Mouse (Mus musculus): ENCODE data around the gene Cldn14.
"Not testable (repeated sequence)": the region's sequence is repeated elsewhere in the genome, so short reads cannot be mapped to it uniquely, and the experiment has no call there.

The Cldn14 gene

DNA sequence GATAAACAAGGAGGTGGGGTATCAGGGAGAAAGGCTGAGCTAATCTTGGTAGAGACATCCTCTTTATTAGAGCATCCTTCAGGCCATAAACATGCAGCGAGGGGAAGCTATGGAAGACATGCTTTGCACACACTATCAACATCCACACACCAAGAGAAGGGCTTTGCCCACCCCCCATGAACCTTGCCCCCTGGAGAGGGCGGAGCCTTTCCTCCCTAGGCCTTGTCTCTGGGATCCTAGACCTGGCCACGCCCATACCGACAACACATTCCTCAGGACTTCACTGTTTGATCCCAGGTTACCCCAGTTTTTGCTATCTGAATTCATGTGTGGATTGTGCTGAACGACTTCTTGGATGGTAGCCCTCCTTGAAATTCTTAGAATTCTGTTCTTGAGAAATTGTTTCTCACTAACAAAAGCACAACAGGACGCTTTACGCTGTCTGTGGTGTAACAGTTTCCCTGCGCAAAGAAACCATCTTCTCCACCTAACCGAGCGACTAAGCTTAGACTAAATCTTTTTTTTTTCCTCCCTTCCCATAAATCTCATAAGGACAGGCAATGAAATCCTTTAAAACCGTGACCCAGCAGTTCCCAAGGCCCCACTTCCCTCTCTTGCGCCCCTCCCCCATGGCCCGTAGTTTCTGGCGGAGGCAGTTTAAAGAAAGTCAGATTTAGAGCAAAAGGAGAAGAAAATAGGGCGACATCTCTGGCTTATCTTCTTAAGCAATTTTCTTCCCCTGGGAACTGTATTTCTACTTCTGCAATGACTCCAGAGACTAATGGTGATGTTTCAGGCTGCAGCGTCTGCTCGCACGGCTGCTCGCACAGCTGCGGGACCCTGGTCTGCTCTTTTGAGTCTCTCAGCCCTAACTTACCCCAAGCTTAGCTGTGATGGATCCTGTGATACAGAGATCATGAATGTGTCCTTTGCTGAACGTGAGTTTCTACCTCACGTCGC is 1.7 kb downstream of the Cldn14 start:
- peak; percentile 60 for DNase-seq

DNA sequence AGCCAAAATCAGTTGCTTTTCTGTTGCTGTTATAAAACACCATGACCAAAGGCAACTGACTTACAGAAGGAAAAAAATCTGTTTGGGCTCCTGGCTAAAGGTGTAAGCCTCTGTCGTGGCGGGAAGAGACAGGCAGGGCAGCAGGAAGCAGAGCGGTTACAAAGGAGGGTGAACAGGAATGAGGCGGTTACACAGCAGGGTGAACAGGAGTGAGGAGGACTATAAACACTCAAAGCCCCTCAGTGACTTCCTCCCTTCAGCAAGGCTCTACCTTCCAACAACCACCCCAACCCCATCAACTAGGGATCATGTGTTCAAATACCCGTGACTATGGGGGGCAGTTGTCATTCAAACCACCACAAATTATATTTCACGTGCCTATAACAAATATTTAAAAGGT is 5.2 kb downstream of the Cldn14 start:
- DNase-seq = no peak

DNA sequence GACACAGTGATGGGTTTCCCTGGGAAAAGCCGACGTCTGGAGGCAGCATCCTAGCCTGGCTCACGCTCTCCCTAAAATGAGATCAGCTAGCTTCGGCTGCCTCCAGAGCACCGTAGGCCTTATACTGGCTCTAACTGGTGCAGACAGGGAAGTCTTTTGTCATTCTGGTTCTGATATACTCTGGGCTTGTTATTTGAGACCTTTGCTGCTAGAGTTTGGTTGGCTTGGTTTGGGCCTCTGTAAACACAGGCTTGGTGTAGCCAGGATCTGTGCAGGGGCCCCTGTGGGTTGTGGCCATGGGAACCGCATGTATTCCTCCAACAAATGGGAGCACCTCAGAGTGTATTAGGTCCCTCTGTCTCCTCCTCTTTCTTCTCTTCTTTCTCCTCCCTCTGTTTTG is 7.3 kb downstream of the Cldn14 start:
- no peak for DNase-seq

DNA sequence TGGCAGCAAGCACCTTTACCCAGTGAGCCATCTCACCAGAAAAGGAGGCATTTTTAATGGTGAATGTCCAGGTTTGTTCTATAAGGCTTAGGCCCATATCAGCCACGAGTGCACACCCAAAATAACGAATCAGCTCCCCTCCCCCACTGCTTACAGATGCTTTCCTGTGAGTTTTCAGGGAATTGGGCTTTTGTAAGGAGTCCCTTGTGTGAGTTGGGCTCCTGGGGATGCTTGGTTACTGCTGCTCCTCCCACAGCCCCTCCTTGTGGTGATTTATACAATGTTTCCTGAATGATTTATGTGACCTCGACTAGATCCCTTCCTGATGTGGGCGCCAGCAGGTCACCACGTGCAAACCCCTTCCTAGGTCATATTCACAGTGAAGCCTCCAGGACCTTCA is 9.7 kb downstream of the Cldn14 start:
- DNase-seq = no peak

DNA sequence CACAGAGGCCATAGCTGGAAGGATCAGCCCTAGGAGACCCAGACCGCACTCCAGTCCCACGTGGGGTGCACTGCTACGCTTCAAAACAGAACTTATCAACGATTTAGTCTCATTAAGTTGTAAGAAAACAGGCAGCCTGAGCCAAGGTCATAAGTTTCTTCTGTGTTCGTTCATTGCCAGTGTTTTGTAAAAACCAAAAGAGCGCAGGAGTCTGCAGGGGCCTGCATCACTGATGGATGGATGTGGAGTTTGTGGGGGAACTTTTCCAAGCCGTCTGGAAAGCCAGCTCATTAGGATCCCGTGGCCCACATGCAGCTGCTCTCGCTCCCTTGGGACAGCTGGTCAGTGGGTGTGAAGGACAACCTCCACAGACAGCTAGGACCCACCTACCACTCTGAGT is 25.1 kb downstream of the Cldn14 start:
- no peak for DNase-seq

DNA sequence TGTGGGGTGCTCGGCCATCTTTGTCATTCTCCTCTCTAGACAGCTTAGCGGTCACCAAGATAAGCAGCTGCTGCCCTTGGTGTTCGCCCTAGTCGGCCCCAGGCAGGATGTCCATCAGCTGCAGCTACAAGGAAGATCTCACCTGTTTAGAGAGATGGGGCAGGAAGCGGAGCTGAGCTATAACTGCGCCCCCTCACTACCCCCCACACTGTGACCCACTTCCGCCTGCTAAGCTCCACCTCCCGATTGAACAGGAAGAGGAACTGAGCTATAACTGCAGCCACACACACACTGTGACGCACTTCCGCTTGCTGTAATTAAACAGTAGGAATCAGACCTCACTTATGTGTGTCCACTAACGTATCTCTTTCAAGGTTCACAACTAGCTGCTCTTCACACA is 26.3 kb downstream of the Cldn14 start:
- no peak for DNase-seq

DNA sequence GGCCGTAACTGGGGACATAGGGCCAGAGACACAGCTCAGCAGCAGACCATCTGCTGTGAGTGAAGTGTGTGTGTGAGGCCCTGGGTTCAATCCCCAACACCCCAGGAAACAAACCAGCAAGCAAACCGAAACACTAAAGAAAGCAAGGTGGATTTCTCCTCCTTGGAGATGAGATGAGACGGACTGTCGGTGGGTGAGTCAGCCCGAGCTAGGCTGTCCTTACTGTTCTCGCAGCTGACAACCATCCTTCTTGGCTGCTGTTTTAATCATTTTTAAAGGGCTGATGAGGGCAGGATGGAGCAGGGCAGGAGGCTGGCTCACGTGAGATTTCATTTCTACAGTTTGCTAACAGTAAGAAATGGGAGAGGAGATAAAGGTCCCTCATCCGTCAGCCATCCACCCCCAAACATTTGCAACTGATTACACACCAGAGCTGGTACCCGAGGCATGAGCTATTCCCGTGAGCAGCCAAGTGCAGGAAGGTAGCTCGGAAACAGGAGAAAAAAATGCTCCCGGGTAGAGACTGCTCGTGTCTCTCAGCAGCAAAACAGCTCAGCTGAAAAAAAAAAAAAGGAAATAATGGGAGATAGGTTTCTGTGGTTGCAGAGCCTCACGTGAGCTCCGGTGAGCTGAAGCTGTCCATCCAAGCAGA is 27.3 kb downstream of the Cldn14 start:
- DNase-seq = no peak

DNA sequence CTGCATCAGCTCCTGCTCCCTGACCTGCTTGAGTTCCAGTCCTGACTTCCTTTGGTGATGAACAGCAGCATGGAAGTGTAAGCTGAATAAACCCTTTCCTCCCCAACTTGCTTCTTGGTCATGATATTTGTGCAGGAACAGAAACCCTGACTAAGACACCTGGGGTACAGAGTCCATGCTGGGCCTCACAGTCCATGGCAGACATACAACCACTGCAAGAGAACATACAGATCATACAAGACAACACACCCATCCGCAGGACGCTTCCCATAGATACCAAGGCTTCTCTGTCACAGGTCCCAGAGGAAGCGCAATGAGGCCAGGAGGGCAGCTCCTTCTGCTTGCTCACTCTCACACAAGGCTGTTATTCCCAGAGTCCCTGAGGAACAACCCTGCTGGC is 28.3 kb downstream of the Cldn14 start:
- not testable (repeated sequence) for DNase-seq

DNA sequence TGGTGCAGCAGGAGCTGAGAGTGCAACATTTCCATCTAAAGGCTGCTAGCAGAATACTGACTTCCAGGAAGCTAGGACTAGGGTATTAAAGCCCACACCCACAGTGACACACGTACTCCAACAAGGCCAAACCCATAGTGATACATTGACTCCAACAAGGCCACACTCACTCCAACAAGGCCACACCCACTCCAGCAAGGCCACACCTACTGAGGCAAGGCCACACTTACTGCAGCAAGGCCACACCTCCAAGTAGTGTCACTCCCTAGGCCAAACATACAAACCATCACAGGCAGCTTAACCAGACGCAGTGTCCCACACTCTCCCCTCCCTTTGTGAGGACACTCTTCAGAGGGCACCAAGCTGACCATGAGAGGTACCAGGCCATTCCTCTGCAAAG is 29.3 kb downstream of the Cldn14 start:
- DNase-seq = no peak

DNA sequence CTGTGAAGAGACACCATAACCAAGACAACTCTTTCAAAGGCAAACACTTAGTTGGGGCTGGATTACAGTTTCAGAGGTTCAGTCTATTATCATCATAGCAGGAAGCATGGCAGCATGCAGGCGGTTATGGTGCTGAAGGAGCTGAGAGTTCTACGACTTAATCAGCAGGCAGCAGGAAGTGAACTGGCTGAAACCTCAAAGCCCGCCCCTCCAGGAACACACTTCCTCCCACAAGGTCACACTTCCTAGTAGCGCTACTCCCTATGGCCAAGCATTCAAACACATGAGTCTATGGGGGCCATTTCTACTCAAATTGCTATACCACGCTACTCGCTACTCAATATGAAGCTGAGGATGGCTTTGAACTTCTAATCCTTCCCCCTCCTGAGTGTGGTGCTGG is 31.1 kb downstream of the Cldn14 start:
- no peak for DNase-seq

DNA sequence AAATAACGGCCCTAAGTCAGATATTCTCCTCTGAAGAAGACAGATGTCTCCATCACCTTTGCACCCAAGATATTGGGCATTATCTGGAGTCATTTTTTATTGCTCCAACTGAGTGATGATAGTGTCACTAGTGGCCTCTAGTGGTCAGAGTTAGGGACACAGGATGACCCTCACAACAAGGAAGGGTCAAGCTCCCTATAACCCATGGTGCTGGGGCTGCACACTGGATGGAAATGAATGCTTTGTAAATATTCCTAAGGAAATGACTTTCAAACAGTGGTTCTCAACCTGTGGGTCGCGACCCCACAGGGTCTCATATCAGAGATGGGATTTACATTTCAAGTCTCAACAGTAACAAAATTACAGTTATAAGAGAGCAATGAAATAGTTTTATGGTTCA is 31.7 kb downstream of the Cldn14 start:
- DNase-seq = no peak

DNA sequence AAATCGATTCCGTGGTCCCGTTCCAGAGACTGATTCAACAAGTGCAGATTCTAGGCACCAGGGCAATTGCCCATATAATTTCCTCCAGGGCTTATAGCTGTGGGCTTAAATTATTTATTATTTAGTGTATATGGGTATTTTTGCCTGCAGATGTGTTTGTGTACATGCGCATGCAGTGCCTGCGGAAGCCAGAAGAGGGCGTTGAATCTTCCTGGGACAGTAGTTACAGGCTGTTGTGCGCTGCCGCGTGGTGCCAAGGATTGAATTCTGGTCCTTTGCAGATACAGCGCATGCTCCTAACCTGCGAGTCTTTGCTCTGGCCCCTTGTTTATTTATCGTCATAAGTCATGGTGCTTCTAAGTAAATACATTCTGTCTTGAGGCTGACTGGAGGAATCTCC is 33.2 kb downstream of the Cldn14 start:
- DNase-seq = no peak

DNA sequence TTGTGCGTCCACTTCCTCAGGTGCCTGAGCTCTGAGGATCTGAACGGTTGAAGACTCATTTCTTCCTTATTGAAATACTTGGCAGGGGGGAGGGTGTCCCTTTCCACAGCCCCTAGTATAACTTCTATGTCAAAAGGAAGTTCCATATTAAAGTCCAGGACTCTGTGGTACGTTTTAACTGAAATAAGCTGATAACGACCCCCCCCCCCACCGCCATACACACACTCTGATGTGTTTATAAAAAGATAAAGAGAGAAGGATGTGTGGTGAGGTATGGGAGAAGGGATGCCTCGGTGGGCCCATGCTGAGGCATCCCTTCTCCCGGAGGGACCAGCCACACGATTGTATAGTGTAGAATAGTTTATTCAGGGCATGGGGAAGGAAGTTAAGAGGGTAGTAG is 34.4 kb downstream of the Cldn14 start:
- no peak for DNase-seq

DNA sequence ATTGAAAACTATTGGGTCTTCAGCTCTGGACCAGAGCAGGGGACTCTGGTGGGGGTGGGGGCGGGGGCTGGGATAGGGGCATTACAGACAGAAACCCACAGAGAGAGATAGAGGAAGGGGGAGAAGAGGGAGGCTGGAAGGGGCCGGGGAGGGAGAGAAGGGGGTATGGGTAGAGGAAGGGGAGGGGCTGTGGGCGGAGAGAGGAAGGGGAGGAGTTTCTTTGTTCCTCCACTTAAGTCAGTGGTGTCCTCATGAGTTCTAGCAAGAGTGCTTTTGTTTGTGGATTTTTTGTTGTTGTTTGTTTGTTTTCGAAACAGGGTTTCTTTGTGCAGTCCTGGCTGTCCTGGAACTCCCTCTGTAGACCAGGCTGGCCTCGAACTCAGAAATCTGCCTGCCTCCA is 35.1 kb downstream of the Cldn14 start:
- DNase-seq = no peak

DNA sequence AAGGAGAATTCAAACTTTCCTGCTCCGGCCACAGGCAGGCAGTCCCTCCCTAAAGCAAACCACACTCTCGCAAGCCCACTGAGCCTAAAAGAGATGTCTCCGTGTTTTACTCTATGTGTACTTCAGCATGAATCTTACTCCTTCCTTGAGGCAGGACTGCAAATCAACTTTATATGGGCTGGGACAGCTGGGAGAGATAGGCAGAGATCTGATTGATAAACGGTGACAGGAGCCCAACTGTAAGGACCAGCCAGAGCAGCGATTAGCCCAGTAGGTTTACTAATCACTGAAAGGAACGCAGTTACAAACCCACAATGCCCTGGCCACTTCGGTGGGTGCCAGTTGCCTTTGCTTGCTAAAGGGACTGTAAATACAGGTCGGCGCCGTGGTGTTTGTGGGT is 35.5 kb downstream of the Cldn14 start:
- no peak for DNase-seq

DNA sequence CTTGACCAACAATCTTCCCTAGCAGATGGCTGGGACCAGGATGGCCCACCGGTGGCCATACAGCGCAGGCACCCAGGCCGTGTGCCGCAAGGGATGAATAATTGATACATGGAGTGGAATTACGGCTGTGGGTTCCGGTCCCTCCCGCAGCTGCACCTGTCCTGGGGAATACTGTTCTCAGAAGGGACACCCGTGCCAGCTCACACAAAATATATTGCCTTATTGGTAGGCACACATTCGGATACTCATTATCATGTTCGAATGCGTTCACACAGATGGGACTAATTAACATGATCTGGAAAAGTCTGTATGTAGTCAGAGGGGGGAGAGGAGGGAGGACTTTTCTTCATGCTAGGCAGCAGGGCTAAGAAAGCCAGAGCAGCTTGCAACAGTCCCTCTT is 37.6 kb downstream of the Cldn14 start:
- no peak for DNase-seq

DNA sequence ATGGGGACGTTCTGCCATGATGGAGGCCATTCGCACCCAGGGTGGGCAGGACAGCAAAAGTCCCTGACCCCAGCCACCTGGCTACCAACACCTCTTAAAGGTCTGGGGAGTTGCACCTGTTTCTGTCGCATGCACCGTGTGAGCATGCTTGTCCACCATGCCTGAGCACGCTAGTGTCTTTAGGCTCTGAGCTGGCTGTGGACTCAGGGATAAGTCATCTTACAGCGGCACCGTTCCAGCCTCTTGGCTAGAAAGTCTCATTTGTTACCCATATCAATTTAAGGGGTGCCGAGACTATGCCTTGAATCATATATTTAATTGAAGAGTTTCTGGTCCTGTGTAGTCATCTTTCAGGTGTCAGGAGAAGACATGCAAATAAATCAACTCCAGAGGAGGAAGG is 40.7 kb downstream of the Cldn14 start:
- DNase-seq = no peak

DNA sequence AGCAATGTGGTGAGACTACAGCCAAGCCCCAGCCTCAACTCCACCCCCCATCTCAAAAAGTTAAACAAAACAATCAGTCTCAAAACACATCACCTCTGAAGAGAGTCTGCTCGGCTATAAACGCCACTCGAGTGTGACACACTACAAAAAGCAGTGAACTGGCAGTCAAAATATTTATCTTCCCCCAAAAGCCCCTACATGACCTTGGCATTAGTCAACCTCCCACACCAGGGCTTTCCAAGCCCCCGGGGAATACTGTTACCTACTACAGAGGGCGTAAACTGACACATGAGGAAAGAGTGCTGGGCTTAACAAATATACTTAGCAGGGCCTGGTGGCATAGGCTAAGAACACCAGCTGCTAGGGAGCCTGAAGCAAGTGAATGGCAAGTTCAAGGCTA is 46.4 kb downstream of the Cldn14 start:
- DNase-seq = no peak

DNA sequence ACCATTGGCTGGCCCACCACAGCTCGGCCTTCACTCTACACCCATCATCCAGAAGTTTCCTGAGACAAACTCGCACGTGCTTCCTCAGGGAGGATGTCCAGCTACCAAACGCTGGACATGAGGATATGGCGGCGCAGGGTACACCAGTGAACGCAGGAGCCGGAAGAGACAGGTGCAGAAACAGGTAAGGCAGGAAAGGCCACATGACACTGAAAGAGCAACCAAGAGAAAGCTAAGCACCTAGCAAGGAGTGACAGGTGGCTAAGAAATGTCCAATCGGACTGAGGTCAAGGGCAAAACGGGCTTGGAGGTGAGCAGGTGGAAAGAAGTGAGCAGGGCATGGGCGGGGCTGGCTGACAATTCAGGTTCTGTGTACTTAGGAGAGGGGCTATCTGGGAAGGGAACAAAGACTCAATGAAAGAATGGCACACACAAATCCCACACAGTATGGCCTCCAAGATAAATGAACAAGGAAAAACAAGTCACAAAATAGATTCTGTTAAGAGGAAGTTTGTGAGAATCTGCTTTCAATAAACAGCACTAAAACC is 47.5 kb downstream of the Cldn14 start:
- DNase-seq = no peak

DNA sequence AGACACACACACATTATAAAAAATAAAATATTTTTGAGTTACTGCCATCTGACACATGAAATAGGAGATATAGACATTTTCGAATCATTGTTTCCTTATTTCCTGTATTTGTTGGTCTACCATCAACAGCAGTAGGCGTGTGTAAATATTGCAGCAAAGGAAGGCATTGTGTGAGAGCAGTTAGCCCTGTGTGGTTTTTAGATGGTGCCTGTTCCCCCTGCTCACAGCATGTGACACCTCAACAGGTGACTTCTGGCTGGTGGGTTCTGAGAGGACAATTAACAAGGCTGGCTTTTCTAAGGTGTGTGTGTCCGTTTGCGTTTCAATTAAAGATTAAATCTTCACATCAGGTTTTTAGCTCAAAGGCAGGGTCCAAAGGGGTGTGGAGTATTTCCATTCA is 48.1 kb downstream of the Cldn14 start:
- no peak for DNase-seq

DNA sequence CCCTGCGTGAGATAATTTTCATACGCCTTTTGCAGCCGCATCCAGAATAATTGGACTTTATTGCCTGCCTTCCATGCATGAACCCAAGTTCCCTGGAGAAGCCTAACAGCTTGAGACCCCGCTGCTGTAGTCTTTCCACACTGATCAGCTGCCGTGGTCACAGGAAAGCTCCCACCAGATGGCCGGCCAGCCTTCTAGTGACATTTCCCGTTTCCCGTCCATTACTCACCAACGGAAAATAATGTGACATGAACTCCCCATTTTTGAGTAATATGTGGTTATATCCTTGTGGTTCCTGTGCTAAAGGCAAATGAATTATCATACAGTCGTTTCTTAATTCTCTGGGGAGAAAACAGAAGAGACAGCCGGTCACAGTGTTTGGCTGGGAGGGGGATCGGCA is 51.2 kb downstream of the Cldn14 start:
- no peak for DNase-seq

DNA sequence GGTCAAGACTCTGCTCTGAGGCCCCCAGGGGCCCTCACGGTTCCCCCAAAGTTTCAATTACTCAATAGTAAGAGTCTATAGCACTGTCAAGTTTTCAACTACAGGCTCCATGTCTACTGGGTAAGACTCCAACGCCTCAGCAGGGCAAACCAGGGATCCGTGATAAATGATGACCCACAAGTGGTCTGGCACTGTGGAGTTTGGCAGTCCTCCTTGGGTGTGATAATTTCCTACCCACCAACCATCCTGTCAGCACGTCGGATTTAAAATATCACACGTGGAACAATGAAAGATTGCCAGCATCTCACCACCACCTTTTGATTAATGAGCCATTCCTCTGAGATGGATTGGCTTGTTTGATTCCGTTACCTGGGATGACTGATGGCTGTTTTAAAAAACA is 51.7 kb downstream of the Cldn14 start:
- no peak for DNase-seq

DNA sequence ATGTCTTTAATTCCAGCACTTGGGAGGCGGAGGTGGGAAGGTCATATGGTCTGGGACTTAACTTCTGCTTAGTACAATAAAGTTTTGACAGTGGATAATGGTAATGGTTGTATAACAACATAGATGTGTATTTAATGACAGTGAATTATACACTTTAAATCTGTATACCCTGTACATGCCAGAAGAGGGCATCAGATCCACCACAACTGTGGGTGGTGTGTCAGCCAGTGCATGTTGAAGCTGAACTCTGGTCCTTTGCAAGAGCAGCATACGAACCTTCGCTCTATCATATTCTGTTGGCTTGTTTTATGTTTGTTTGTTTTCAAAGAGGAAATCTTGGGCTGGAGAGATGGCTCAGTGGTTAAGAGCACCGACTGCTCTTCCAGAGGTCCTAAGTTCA is 61.2 kb downstream of the Cldn14 start:
- DNase-seq = no peak

DNA sequence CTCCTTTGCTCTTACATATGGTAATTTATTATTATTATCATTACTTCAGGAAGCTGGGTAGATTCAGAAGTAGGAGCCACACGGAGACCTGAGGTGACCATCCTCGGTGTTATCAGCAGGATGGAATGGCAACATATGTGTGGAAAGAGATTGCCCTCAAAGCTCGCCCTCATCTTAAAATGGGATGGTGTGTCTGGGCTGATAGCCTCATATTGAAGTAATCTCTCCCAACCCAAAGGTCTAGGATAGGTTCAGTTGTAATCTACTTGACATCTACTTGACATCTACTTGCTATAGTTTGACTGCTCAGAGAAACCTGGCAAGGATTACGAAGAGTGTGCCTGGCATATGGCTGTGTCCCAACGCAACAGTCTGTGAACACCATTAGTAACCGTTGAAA is 64.3 kb downstream of the Cldn14 start:
- DNase-seq = no peak

All from embryo, embryonic 11 days (tissue).